Mouse (Mus musculus) hindbrain, embryonic 12.5 days (tissue): Measurements from ENCODE around the gene Muc13. TPM values are rescaled to one million over a fixed set of nuclear protein-coding genes. Genes with fewer than 3 reads are reported as not detected.

Source experiments
- ATAC-seq: fragments of 200-750 bp; cut with Nextera tagmentation; 2 replicates; pipeline ENCODE4 v1.8.0; 2017; ENCODE audit warnings: moderate TSS enrichment; ENCODE audit not compliant: low FRiP score
- H3K27ac ChIP-seq: fragments of 300-500 bp; sonication (generic); 2 replicates; pipeline ENCODE4 v1.5.1; 2016; ENCODE audit warnings: mild to moderate bottlenecking
- H3K27me3 ChIP-seq: fragments of 300-500 bp; sonication (generic); 2 replicates; pipeline ENCODE4 v1.6.1; 2016; ENCODE audit warnings: mild to moderate bottlenecking
- H3K36me3 ChIP-seq: fragments of 300-500 bp; sonication (generic); 2 replicates; pipeline ENCODE4 v1.6.1; 2016; ENCODE audit warnings: mild to moderate bottlenecking
- H3K4me1 ChIP-seq: fragments of 300-500 bp; sonication (generic); 2 replicates; pipeline ENCODE4 v1.6.1; 2016
- H3K4me2 ChIP-seq: fragments of 300-500 bp; sonication (generic); replicated peaks from 2 replicates; pipeline ENCODE4 v1.6.1; 2016; ENCODE audit warnings: mild to moderate bottlenecking
- H3K4me3 ChIP-seq: fragments of 300-500 bp; sonication (generic); 2 replicates; pipeline ENCODE4 v1.5.1; 2016; ENCODE audit warnings: mild to moderate bottlenecking
- H3K9ac ChIP-seq: fragments of 300-500 bp; sonication (generic); 2 replicates; pipeline ENCODE4 v1.6.1; 2016; ENCODE audit warnings: mild to moderate bottlenecking, moderate library complexity
- H3K9me3 ChIP-seq: fragments of 300-500 bp; sonication (generic); replicated peaks from 2 replicates; pipeline ENCODE4 v1.6.1; 2016; ENCODE audit warnings: mild to moderate bottlenecking
- WGBS: fragments of 180-500 bp; shearing (Covaris S2); methylation state at CpG from one replicate; pipeline ENCODE4 v1.1.7; 2016; 5-methylcytosine and 5-hydroxymethylcytosine counted together
- polyA plus RNA-seq: library from polyadenylated mRNA; unstranded; fragments of >200 nt; fragmentation: Nextera tagmentation; extraction: Ambion mirVana; gene quantifications from 2 replicates; pipeline ENCODE4 v1.2.1, GENCODE M21; 2016

Gene Muc13
- polyA plus RNA-seq, 1 experiment from 2014 or later = 0.12 TPM

- ATAC-seq = peak; percentile 40; the same call in 1 of the 2 replicates
- no peaks in the 10 kb centered on the region for H3K9me3 ChIP-seq
- no peaks in the 10 kb centered on the region for H3K36me3 ChIP-seq
- H3K27me3 ChIP-seq = no peaks in the 10 kb centered on the region
- H3K27ac ChIP-seq = no peak overlapping the region
- H3K4me2 ChIP-seq = peak overlapping the region; percentile 32; the same call in 1 of the 2 replicates
- WGBS = 46% methylated on average over 14 of the region's 14 CpGs
- no peaks in the 10 kb centered on the region for H3K4me1 ChIP-seq
- no peak overlapping the region for H3K9ac ChIP-seq
- peak overlapping the region; percentile 3; the same call in 1 of the 2 replicates for H3K4me3 ChIP-seq
These were observed 66.3 kb downstream of the Muc13 start for GRCm38 (mm10) chr16:33859988-33860700.

DNA sequence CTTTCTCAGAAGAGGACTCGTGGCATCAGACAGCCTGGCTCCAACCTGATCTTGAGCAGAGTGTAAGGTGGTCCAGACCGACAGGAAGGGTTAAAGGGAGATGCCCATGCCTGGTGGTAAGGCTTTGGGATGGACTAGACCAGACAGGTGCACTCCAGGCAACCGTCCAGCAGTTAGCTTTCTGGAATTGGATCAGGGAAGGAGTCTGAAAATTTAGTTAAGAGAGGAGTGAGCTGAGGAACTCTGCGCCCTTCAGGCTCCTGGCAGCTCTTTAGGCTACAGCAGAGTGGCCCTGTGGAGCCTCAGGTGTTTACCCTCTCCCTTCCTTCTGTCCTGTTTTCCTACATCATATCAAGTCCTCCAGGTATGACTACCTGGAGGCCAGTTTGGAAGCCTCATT is 68.6 kb downstream of the Muc13 start:
- Histone ChIP-seq H3K4me1 (no peaks in the 10 kb centered on the region), H3K4me2 (no peak overlapping the region), H3K27me3 (no peaks in the 10 kb centered on the region), H3K4me3 (no peak overlapping the region), H3K9ac (no peak overlapping the region), H3K27ac (no peak overlapping the region), H3K36me3 (no peaks in the 10 kb centered on the region), H3K9me3 (no peaks in the 10 kb centered on the region)
- 83% methylated on average over 4 of the region's 4 CpGs for WGBS
- ATAC-seq = no peak

DNA sequence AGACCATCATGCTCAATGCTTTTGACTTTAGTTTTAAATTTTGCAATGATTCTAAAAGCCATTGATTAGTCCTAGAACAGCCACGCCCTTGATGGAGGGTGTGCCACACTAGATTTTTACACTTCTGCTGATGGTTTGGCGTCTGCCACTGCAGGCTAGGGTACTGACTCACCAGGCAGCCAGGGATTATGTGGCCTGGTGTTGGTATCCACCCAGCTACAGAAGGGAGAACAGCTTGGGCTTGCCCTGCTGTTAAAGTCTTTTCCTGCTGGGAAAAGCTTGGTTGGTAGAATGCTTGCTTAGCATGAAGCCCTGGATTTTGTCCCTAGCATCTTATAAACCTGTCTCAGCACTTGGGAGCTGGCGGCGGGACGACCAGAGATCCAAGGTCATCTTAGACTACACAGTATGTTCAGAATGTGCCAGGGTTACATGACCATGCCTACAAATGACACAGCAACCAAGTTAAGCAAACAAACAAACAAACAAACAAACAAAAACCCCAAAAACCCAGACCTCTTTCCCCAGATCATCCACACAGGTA is 69.4 kb downstream of the Muc13 start:
- Histone ChIP-seq H3K27me3 (no peaks in the 10 kb centered on the region), H3K36me3 (no peaks in the 10 kb centered on the region), H3K4me2 (no peak overlapping the region), H3K9ac (no peak overlapping the region), H3K27ac (no peak overlapping the region), H3K9me3 (no peaks in the 10 kb centered on the region), H3K4me1 (no peaks in the 10 kb centered on the region), H3K4me3 (no peak overlapping the region)
- 82% methylated on average over 5 of the region's 5 CpGs for WGBS
- no peak for ATAC-seq

Other genes starting within 250 kb of the Muc13 start
- 21.3 and 22.9 TPM in 2 replicates for gene Heg1, start 109.7 kb upstream of the Muc13 start, polyA plus RNA-seq
- 48.3 and 48.9 TPM in 2 replicates for gene Itgb5, start 35.6 kb downstream of the Muc13 start, polyA plus RNA-seq
- 38.2 and 39.4 TPM in 2 replicates for gene Umps, start 173.0 kb downstream of the Muc13 start, polyA plus RNA-seq